Mouse (Mus musculus) neural tube, embryonic 14.5 days (tissue): Measurements from ENCODE around the gene Man2a1. TPM values are rescaled to one million over a fixed set of nuclear protein-coding genes. Genes with fewer than 3 reads are reported as not detected.
"Not testable (repeated sequence)": the region's sequence is repeated elsewhere in the genome, so short reads cannot be mapped to it uniquely, and the experiment has no call there.

Experiments used
- ATAC-seq: fragments of 200-750 bp; cut with Nextera tagmentation; 2 replicates; pipeline ENCODE4 v1.8.0; 2017; ENCODE audit warnings: low read depth, mild to moderate bottlenecking, moderate TSS enrichment, moderate library complexity
- H3K27ac ChIP-seq: fragments of 300-500 bp; sonication (generic); 2 replicates; pipeline ENCODE4 v1.5.1; 2014; ENCODE audit warnings: low read depth, mild to moderate bottlenecking, control low read depth, low read length, moderate library complexity, mixed read lengths
- H3K27me3 ChIP-seq: fragments of 300-500 bp; sonication (generic); 2 replicates; pipeline ENCODE4 v1.6.1; 2014; ENCODE audit warnings: low read length; ENCODE audit not compliant: control insufficient read depth, insufficient read depth
- H3K36me3 ChIP-seq: fragments of 300-500 bp; sonication (generic); 2 replicates; pipeline ENCODE4 v1.6.1; 2014; ENCODE audit warnings: low read length, mixed read lengths; ENCODE audit not compliant: control insufficient read depth, insufficient read depth
- H3K4me1 ChIP-seq: fragments of 300-500 bp; sonication (generic); 2 replicates; pipeline ENCODE4 v1.6.1; 2014; ENCODE audit warnings: low read length; ENCODE audit not compliant: control insufficient read depth, insufficient read depth
- H3K4me2 ChIP-seq: fragments of 300-500 bp; sonication (generic); 2 replicates; pipeline ENCODE4 v1.6.1; 2014; ENCODE audit warnings: mild to moderate bottlenecking, low read depth, low read length, control low read depth
- H3K4me3 ChIP-seq: fragments of 300-500 bp; sonication (generic); 2 replicates; pipeline ENCODE4 v1.5.1; 2014; ENCODE audit warnings: low read depth, low read length, control low read depth, mixed read lengths
- H3K9ac ChIP-seq: fragments of 300-500 bp; sonication (generic); replicated peaks from 2 replicates; pipeline ENCODE4 v1.6.1; 2014; ENCODE audit warnings: low read depth, mild to moderate bottlenecking, control low read depth, low read length, mixed read lengths
- H3K9me3 ChIP-seq: fragments of 300-500 bp; sonication (generic); 2 replicates; pipeline ENCODE4 v1.6.1; 2016; ENCODE audit warnings: low read length; ENCODE audit not compliant: control insufficient read depth
- WGBS: fragments of 180-500 bp; shearing (Covaris S2); extraction: QIAGEN DNeasy Blood & Tissue Kit; methylation state at CpG from one replicate; pipeline ENCODE4 v1.1.7; 2014; 5-methylcytosine and 5-hydroxymethylcytosine counted together
- polyA plus RNA-seq: library from polyadenylated mRNA; unstranded; fragments of >200 nt; fragmentation: Nextera tagmentation; extraction: Ambion mirVana; gene quantifications from 2 replicates; pipeline ENCODE4 v1.2.1, GENCODE M21; 2014

Gene Man2a1
- polyA plus RNA-seq, 1 experiment from 2014 or later = 5.3 TPM

GRCm38 (mm10) chr17:64748131-64748530, 147.6 kb downstream of the Man2a1 start:
- Histone ChIP-seq H3K4me2 (no peak overlapping the region), H3K4me1 (no peaks in the 10 kb centered on the region), H3K9me3 (no peaks in the 10 kb centered on the region), H3K4me3 (no peak overlapping the region), H3K27me3 (no peaks in the 10 kb centered on the region), H3K27ac (no peak overlapping the region), H3K36me3 (peaks cover 4% of the 10 kb centered on the region; the same call in 1 of the 2 replicates), H3K9ac (no peak overlapping the region)
- ATAC-seq = no peak
- 67% methylated on average over 2 of the region's 2 CpGs for WGBS

GRCm38 (mm10) chr17:64749146-64749545, 148.6 kb downstream of the Man2a1 start:
- no peak overlapping the region for H3K27ac ChIP-seq
- no peak for ATAC-seq
- H3K9ac ChIP-seq = no peak overlapping the region
- 87% methylated on average over 1 of the region's 1 CpGs for WGBS
- no peaks in the 10 kb centered on the region for H3K4me1 ChIP-seq
- H3K36me3 ChIP-seq = peaks cover 4% of the 10 kb centered on the region; the same call in 1 of the 2 replicates
- no peaks in the 10 kb centered on the region for H3K9me3 ChIP-seq
- H3K4me2 ChIP-seq = no peak overlapping the region
- no peaks in the 10 kb centered on the region for H3K27me3 ChIP-seq
- no peak overlapping the region for H3K4me3 ChIP-seq

- no peaks in the 10 kb centered on the region for H3K4me1 ChIP-seq
- no peak for ATAC-seq
- no peaks in the 10 kb centered on the region for H3K9me3 ChIP-seq
- no peaks in the 10 kb centered on the region for H3K27me3 ChIP-seq
- H3K9ac ChIP-seq = no peak overlapping the region
- H3K36me3 ChIP-seq = peaks cover 4% of the 10 kb centered on the region; the same call in 1 of the 2 replicates
- H3K4me2 ChIP-seq = no peak overlapping the region
- no peak overlapping the region for H3K4me3 ChIP-seq
- 93% methylated on average over 5 of the region's 5 CpGs for WGBS
- H3K27ac ChIP-seq = no peak overlapping the region
These were observed 150.7 kb downstream of the Man2a1 start for GRCm38 (mm10) chr17:64751249-64751648.

GRCm38 (mm10) chr17:64752126-64753019, 151.8 kb downstream of the Man2a1 start:
- H3K4me1 ChIP-seq = no peaks in the 10 kb centered on the region
- no peak overlapping the region for H3K27ac ChIP-seq
- H3K27me3 ChIP-seq = no peaks in the 10 kb centered on the region
- no peak overlapping the region for H3K4me2 ChIP-seq
- 92% methylated on average over 13 of the region's 13 CpGs for WGBS
- no peaks in the 10 kb centered on the region for H3K9me3 ChIP-seq
- H3K9ac ChIP-seq = no peak overlapping the region
- ATAC-seq = no peak
- H3K4me3 ChIP-seq = no peak overlapping the region
- H3K36me3 ChIP-seq = peaks cover 4% of the 10 kb centered on the region; the same call in 1 of the 2 replicates

- Histone ChIP-seq H3K27ac (no peak overlapping the region), H3K4me2 (no peak overlapping the region), H3K9me3 (no peaks in the 10 kb centered on the region), H3K4me1 (no peaks in the 10 kb centered on the region), H3K36me3 (peaks cover 4% of the 10 kb centered on the region; the same call in 1 of the 2 replicates), H3K9ac (no peak overlapping the region), H3K27me3 (no peaks in the 10 kb centered on the region), H3K4me3 (no peak overlapping the region)
- ATAC-seq = no peak
- WGBS = 83% methylated on average over 6 of the region's 6 CpGs
These were observed 153.0 kb downstream of the Man2a1 start for GRCm38 (mm10) chr17:64753507-64753906.

GRCm38 (mm10) chr17:64754142-64754863, 153.8 kb downstream of the Man2a1 start:
- no peak overlapping the region for H3K4me2 ChIP-seq
- 84% methylated on average over 9 of the region's 9 CpGs for WGBS
- no peak for ATAC-seq
- H3K9me3 ChIP-seq = no peaks in the 10 kb centered on the region
- H3K27ac ChIP-seq = no peak overlapping the region
- no peaks in the 10 kb centered on the region for H3K4me1 ChIP-seq
- H3K36me3 ChIP-seq = peaks cover 4% of the 10 kb centered on the region; the same call in 1 of the 2 replicates
- no peak overlapping the region for H3K9ac ChIP-seq
- H3K27me3 ChIP-seq = no peaks in the 10 kb centered on the region
- H3K4me3 ChIP-seq = no peak overlapping the region

GRCm38 (mm10) chr17:64755191-64755590, 154.7 kb downstream of the Man2a1 start:
- Histone ChIP-seq H3K4me1 (no peaks in the 10 kb centered on the region), H3K9me3 (no peaks in the 10 kb centered on the region), H3K36me3 (peaks cover 4% of the 10 kb centered on the region; the same call in 1 of the 2 replicates), H3K9ac (no peak overlapping the region), H3K4me3 (no peak overlapping the region), H3K4me2 (no peak overlapping the region), H3K27ac (no peak overlapping the region), H3K27me3 (no peaks in the 10 kb centered on the region)
- 82% methylated on average over 5 of the region's 5 CpGs for WGBS
- no peak for ATAC-seq

GRCm38 (mm10) chr17:64762651-64763050, 162.1 kb downstream of the Man2a1 start:
- not testable (repeated sequence) for H3K9ac ChIP-seq, H3K4me2 ChIP-seq, H3K27ac ChIP-seq, ATAC-seq, H3K9me3 ChIP-seq, H3K4me1 ChIP-seq, H3K4me3 ChIP-seq, H3K27me3 ChIP-seq, H3K36me3 ChIP-seq
- WGBS = 93% methylated on average over 4 of the region's 4 CpGs

- H3K4me1 ChIP-seq = no peaks in the 10 kb centered on the region
- no peak for ATAC-seq
- H3K27ac ChIP-seq = no peak overlapping the region
- H3K4me2 ChIP-seq = no peak overlapping the region
- no peak overlapping the region for H3K4me3 ChIP-seq
- H3K27me3 ChIP-seq = no peaks in the 10 kb centered on the region
- H3K9ac ChIP-seq = no peak overlapping the region
- 97% methylated on average over 4 of the region's 4 CpGs for WGBS
- no peaks in the 10 kb centered on the region for H3K36me3 ChIP-seq
- no peaks in the 10 kb centered on the region for H3K9me3 ChIP-seq
These were observed 163.0 kb downstream of the Man2a1 start for GRCm38 (mm10) chr17:64763491-64763890.
